Mouse (Mus musculus) spleen, adult 2 months (tissue): Measurements from ENCODE around the gene Rps27.

Experiments
- CTCF ChIP-seq: fragments of 200-500 bp; IDR thresholded peaks from 2 replicates; pipeline ENCODE4 v1.5.1; 2011; ENCODE audit warnings: mild to moderate bottlenecking, inconsistent platforms; ENCODE audit not compliant: insufficient read depth, insufficient read length, insufficient replicate concordance; ENCODE audit errors: extremely low read depth
- POLR2A ChIP-seq: fragments of 200-500 bp; IDR thresholded peaks from 2 replicates; pipeline ENCODE4 v1.6.1; 2011; ENCODE audit warnings: low read depth, low read length, inconsistent platforms

DNA sequence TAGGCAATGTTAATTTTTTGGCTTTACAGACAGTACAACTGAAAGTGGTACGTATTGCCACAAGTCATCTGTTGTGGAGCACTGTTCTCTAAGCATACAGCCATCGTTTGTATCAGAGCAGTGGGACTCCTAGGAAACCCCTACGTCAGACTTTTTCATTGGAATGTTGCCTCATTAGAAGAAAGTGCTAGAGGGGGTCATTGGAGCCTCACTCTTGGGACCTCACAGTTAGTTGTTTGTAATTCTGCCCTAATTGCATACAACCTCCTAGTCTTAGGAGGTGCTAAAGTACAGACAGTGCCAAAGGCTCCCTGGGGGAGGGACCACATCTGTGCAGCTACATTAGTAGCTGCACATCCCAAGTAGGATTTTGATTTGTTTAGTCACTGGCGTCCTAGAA, 18.7 kb downstream of the Rps27 start:
- TF ChIP-seq CTCF, result no peak
- TF ChIP-seq POLR2A, result no peak
